Mouse (Mus musculus) myocyte (in vitro differentiated cells): ENCODE measurements around the gene Plxnb2.
A peak's percentile ranks its signal among the peaks of the same experiment; 100 is the strongest.

Experiments used
- CEBPB ChIP-seq: IDR thresholded peaks from 2 replicates; pipeline ENCODE4 v1.6.1; 2011; ENCODE audit warnings: mild to moderate bottlenecking, moderate library complexity; ENCODE audit not compliant: poor library complexity, insufficient read depth, severe bottlenecking
- E2F4 ChIP-seq: IDR thresholded peaks from one replicate; pipeline ENCODE4 v1.6.1; 2011; ENCODE audit warnings: mild to moderate bottlenecking, control low read depth, moderate library complexity; ENCODE audit not compliant: insufficient read depth
- MAX ChIP-seq: IDR thresholded peaks from one replicate; pipeline ENCODE4 v1.6.1; 2011; ENCODE audit warnings: low read depth, mild to moderate bottlenecking, control low read depth
- MYOG ChIP-seq, 3 experiments: IDR thresholded peaks; one replicate each; pipeline ENCODE4 v1.6.1; 2011; ENCODE audit warnings: control low read depth in 2 of 3, low read depth in 2 of 3, mild to moderate bottlenecking in 2 of 3; ENCODE audit not compliant: insufficient read length in 2 of 3, control insufficient read depth in 1 of 3, insufficient read depth in 1 of 3
- POLR2A ChIP-seq: IDR thresholded peaks from one replicate; pipeline ENCODE4 v1.6.1; 2011; ENCODE audit warnings: low read depth, mild to moderate bottlenecking, control low read depth, moderate library complexity; ENCODE audit not compliant: insufficient read length
- SRF ChIP-seq: IDR thresholded peaks from one replicate; pipeline ENCODE4 v1.6.1; 2011; ENCODE audit warnings: low read depth; ENCODE audit not compliant: control insufficient read depth, insufficient read length
- TCF12 ChIP-seq: IDR thresholded peaks from one replicate; pipeline ENCODE4 v1.6.1; 2011; ENCODE audit warnings: mild to moderate bottlenecking, control low read depth; ENCODE audit not compliant: poor library complexity, insufficient read depth, severe bottlenecking
- USF1 ChIP-seq: IDR thresholded peaks from one replicate; pipeline ENCODE4 v1.6.1; 2011; ENCODE audit warnings: low read depth, mild to moderate bottlenecking, control low read depth, moderate library complexity

GRCm38 (mm10) chr15:89180081-89180541 lies 477 bp downstream of the Plxnb2 start:
- no peak for TF ChIP-seq USF1
- TF ChIP-seq E2F4 = no peak
- TF ChIP-seq POLR2A = no peak
- TF ChIP-seq TCF12 = no peak
- TF ChIP-seq SRF = no peak
- TF ChIP-seq CEBPB = no peak
- peak in 1 of 3 experiments; percentile 24 for TF ChIP-seq MYOG (IDR thresholded peaks at IDR 0.05; ENCODE audit: control insufficient read depth in 1 of 3, insufficient read depth in 1 of 3, insufficient read length in 2 of 3, low read depth in 2 of 3)
- no peak for TF ChIP-seq MAX
